Comparison of ENCODE assay signal across 25 mouse cellular contexts in the genomic region with DNA sequence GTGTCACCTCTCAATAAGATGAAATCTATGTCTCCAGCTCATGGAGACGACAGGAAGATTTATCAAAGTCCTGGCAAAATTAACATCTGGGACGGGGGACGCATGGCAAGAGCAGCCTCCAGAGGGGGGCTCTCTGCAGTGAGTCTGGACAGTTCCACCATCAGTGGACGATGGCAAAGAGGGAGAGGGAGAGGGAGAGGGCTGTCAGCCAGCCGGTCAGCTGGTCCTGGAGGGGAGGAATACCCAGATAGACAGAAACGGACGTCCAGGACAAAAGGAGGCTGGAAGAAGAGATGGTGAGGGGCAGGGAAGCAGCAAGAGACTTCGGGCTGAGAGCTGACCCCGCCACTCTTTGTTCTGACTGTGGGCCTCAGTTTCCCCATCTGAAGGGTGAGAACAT. TPM values are rescaled to one million over a fixed set of nuclear protein-coding genes. Genes with fewer than 3 reads are reported as not detected.
"Had no signal": no experiment of that assay in that cellular context is flagged by ENCODE, and none has a peak within 500 bp of the region (broad histone marks: within the 10 kb centered on the region; RNA-seq: fewer than 3 reads in every experiment).

No protein-coding gene starts in this region.

- H3K27ac ChIP-seq: heart, embryonic 13.5 days; heart, embryonic 15.5 days; hindbrain, embryonic 10.5 days; hindbrain, embryonic 12.5 days; hindbrain, embryonic 13.5 days; hindbrain, embryonic 14.5 days; hindbrain, embryonic 15.5 days; hindbrain, postnatal 0 days; intestine, embryonic 15.5 days; kidney, embryonic 15.5 days; kidney, postnatal 0 days; layer of hippocampus, adult 2 months; left cerebral cortex, adult 2 months had no signal

- H3K9me3 ChIP-seq: heart, embryonic 12.5 days; heart, embryonic 13.5 days; heart, embryonic 15.5 days; hindbrain, embryonic 10.5 days; hindbrain, embryonic 12.5 days; hindbrain, embryonic 13.5 days; hindbrain, embryonic 15.5 days; intestine, embryonic 15.5 days; kidney, embryonic 15.5 days had no signal

- ATAC-seq: hindbrain, embryonic 16.5 days; hindbrain, postnatal 0 days; inflammation-experienced regulatory T-cells, adult 6 months; intestine, embryonic 15.5 days; intestine, embryonic 16.5 days; intestine, postnatal 0 days had no signal

- H3K4me1 ChIP-seq: heart, embryonic 12.5 days; heart, embryonic 13.5 days; heart, embryonic 15.5 days; intestine, embryonic 15.5 days had no signal

- DNase-seq: heart, postnatal 10 days; heart, postnatal 14 days; heart, postnatal 36 days; heart, postnatal 4 days; layer of hippocampus, adult 9-11 months; layer of hippocampus, postnatal 36 days had no signal

- H3K9ac ChIP-seq: heart, embryonic 12.5 days; heart, embryonic 13.5 days; heart, embryonic 15.5 days; hindbrain, embryonic 13.5 days; hindbrain, embryonic 14.5 days; hindbrain, embryonic 15.5 days; intestine, embryonic 15.5 days; kidney, embryonic 15.5 days had no signal

- H3K4me2 ChIP-seq: heart, embryonic 11.5 days; heart, embryonic 12.5 days; heart, embryonic 13.5 days; heart, embryonic 15.5 days; hindbrain, embryonic 13.5 days; hindbrain, embryonic 14.5 days; hindbrain, embryonic 15.5 days; intestine, embryonic 15.5 days; kidney, embryonic 15.5 days had no signal

- H3K4me3 ChIP-seq: heart, embryonic 12.5 days; heart, embryonic 13.5 days; heart, embryonic 15.5 days; hindbrain, embryonic 10.5 days; hindbrain, embryonic 12.5 days; hindbrain, embryonic 13.5 days; hindbrain, embryonic 15.5 days; intestine, embryonic 15.5 days; kidney, embryonic 15.5 days; layer of hippocampus, adult 2 months; left cerebral cortex, adult 2 months had no signal

- H3K36me3 ChIP-seq: heart, embryonic 12.5 days; heart, embryonic 13.5 days; heart, embryonic 15.5 days; hindbrain, embryonic 10.5 days; hindbrain, embryonic 12.5 days; hindbrain, embryonic 13.5 days; hindbrain, embryonic 15.5 days; intestine, embryonic 15.5 days; kidney, embryonic 15.5 days had no signal

RNA-seq across cellular contexts. Expression of a gene that starts 18.1 kb away (rescaled TPM):
- polyA plus RNA-seq: heart, embryonic 12.5 days; inflammation-experienced regulatory T-cells, adult 6 months had no signal
